Mouse (Mus musculus): ENCODE measurements around the gene Zfp770.

DNA sequence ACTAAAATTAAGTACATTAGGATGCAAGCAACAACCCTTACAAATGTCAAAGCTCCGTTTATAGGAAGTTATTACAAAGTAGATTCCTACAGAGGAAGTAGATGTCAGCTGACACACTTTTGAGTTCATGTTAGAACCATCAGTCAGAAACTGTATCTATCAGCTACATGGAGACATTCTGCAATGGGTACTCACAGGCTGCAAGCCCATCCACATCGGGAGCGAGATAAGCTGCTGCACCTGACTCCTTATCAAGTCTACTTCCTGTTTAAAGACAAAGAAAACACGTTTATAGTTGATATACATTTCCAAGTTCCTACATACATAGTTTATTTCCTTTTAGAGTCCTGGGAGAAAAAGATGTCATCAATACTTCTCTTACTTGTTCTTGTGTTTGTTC, 43.9 kb downstream of the Zfp770 start:
- no peak for TF ChIP-seq CTCF (IDR thresholded peaks at IDR 0.05; ENCODE audit: control insufficient read depth, insufficient read depth, insufficient replicate concordance, low read depth, low read length)
- no peak for TF ChIP-seq POLR2A (IDR thresholded peaks at IDR 0.05; ENCODE audit: control insufficient read depth, low read depth, low read length)
